Mouse (Mus musculus) heart, postnatal 4 days (tissue): ENCODE data around the gene Zic5. TPM values are rescaled to one million over a fixed set of nuclear protein-coding genes. Genes with fewer than 3 reads are reported as not detected.

ENCODE experiments used
- DNase-seq: peaks from one replicate; pipeline ENCODE4 v3.0.0; 2021
- total RNA-seq, 2 experiments: library from RNA; stranded (reverse); gene quantifications; 2 replicates each; pipeline ENCODE4 v1.2.3; 2021

The Zic5 gene
- total RNA-seq = not detected

DNA sequence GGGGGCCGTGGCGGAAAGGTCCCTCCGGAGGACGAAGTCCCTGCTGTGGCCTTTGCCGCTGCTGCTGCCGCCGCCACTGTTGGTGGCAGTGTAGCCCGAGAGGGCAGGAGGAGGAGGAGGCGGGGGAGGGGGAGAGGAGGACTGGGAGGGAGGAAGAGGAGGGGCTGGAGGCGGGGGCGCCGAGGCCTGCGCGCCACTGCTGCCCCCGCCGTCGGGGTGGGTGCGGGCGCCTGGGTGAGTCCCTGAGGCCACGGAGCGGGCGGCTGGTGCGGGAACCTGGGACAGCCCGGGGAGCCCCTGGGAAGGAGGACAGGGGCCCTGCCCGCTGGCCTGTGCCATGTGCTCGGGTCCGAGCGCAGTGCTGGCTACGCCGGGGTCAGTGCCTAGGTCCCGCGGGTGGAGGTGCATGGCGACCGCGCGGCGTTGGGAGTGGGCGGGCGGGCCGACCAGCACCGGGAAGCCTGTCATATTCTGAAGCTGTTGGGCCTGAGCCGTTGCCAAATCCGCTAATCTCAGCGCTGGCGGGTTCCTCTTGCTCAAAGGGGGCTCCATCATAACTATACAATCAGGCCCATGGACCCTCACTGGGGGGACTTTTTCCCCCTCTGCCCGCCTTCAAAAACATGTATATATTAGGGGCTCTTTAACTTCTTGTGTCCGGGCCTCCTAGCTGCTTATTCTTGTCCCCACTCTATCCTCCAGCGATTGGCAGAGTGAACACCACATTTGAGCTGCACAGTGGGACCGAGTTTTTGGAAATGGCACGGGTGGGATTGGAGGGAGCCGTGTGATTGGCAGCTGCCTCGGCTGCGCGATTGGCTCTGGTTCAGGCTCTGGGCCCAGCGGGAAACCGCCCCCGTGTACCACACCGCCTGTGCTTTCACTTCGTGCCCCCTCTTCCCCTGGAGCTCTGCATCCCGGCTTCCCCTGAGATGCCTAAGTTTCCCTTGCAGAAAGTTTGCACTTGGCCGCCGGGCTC, at the start of gene Zic5:
Zic5 (minus strand) TSS at position 915 of the 979 bp plus-strand sequence.
- no peak for DNase-seq

DNA sequence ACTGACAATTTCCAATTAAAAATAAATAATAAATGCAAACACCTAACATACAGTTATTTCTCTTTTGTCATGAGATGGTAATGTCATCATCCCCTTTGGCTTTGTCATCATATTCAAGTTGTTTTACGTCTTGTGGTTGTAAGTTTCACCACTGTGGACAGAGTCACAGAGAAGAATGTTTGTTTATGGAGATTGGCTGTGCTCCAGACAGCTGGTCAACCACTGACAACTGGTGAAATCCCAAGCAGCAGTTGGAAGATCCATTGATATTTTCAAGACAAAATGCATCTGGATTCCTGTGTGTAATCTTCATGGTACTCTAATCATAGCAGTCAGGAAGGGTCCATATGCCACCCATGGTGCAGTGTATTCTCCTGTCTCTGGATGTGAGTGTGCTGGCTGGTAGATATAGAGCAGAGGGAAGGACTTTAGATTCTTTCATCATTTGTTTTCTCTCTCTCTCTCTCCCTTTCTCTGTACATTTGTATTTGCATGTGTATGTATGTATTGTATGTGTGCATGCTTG, 48.1 kb upstream of the Zic5 start:
- no peak for DNase-seq

DNA sequence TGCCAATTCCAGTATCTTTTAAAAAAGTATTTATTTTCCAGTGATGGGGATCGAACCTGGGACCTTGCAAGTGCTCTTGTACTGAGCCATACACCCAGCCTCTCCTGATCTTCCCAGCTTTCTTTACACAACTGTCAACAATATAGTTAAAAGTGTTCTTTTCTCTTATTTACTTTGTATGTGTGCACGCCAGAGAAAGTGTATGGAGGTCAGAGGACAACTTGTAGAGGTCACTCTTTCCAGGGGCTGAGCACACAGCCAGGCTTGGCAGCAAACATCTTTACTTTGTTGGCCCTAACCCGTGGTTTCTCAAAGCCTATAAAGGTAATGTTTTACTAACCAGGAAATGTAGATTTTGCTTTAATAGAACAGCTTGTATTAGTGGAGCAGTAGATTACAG, 46.0 kb upstream of the Zic5 start:
- DNase-seq = no peak

DNA sequence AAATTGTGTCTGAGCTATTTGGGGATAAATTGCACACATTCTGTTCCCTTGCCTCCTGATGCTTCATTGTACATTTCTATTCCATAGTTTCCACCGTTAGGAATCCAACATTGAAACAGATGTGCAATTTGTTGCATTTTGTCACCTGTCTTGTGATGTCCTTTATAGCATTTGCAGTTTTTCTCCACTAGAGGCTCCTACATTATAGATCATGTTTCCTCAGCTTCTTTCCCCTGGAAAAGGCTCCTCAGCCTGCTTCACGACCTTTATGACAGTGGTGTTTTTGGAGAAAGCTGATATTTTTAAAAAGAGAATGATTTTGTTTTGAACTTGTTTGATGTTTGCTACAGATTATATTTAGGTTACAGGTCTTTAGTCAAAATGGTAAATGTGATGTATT, 43.6 kb upstream of the Zic5 start:
- no peak for DNase-seq

DNA sequence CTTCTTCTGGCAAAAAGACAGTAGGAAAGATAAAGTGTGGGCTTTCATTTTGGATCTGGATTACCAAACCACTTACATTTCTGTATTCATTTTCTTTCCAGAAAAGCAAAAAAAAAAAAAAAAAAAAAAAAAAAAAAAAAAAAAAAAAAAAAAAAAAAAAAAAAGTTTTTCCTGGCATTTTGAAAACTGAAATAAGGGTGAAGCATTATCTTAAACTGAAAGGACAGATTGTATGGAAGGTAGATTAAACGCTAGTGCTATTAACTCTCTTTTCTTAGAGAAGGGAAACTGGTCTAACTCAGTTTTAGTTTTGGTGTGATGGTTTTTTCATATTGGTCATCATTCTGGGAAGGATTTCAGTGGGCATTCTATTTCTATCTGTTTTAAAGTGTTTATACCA, 26.5 kb upstream of the Zic5 start:
- no peak for DNase-seq

DNA sequence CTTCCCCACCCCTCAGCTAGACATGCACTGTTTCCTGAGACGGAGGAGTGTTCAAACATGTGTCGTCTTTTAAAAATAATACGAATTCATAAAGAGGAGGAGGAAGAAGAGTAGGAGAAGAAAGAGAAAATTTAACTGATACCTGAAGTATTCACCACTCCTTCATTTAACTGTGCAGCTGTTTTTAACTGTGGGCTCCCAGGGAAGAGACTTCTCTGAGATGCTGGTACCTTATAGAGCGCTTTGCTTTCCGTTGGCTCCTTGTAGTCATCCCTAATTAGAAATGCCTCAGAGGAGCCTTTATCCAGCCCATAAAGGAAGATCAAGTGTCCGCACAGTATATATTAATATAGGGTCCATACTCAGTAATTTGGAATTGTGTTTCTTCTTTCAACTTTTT, 26.0 kb upstream of the Zic5 start:
- no peak for DNase-seq

DNA sequence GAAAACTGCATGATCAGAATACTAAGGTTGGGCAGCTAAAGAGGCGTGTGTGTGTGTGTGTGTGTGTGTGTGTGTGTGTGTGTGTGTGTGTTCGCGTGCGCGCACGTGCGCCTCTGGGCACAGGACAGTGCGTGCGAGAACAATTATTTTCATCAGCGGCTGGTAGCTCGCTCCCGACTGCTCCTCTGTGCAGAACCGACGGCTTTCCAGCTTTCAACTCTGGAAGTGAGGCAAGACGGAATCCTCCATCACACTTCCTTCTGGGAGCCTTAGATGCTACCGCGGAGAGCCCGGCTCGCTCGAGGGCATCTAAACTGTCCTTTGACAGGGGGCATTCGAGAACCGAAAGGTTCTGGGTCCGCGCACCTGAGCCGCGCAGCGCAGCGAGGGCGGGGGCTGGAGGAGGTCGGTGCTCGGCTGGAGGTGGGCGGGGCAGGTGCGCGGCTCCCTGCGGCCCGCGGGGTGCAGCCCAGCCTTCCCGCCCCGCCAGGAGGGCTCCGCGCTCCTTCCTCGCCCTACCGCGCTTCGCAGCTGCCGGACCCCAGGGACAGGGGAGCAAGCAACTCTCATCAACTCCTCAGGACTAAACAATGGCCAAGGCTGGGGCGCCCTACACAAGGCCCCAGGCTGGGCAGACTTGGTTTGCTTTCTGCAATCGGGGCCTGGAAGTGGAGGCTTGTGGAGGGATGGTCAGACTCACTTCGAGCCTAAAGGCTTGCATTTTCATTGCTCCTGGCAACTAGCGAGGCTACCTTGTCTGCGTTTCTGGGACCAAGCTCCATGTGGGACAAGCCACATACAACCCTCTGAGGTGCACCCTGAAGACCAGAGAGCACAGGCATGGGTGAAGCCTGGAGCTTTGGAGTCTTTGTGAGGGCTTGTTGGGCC, 25.2 kb upstream of the Zic5 start, which contains the start of gene Gm10837:
Gm10837 (plus strand) TSS at position 146 of the 888 bp plus-strand sequence.
- no peak for DNase-seq

DNA sequence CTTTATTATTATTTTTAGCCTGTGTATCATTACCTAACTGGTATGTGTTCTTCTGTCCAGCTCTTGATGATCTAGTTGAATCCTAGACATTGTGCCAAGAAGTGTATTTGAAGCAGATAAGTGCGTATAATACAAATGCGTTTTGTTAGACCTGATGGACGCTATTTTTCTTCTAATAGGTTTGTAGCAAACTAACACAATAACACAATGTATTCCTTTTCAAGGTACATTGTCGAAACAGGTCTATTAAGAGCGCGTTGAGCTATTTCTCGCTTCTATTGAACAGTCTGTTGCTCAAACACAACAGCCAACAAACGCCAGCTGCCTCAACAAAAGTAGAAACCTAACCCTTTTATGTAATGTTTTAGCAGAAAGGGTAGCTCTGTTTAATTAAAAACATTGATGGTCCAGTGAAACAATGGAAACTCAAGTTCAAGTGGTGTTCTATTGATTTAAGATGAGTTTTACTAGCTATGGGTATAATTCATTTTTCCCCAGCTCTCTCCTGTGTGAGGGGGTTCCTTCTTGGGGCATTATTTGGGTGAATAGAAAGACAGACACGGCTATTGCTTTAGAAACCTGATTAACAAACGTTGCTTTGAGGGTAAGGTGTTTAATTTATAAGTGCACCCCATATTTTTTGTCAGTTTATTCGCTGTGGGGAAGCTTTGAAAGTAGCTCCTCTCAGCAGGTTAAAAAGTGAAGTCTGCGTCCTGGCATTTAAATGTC, 24.4 kb upstream of the Zic5 start:
- DNase-seq = no peak

DNA sequence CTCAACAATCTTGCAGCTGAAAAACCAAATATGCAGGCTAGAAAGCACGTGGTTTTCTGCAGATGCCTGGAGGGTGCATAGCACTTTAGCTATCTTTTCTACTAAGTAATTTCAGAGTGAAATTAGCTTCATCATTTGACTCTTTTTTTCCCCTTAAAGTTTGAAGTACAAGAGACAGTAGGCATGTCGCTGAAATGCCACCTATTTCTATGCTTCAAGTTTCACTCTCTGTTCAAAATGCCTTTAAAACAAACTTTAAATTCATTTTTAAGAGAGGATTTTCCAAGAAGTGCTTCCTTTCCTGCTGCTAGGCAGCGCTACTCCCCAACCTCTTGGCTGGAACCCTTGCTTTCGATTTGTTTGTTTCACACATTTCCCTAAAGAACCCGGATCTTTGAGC, 23.6 kb upstream of the Zic5 start:
- no peak for DNase-seq

DNA sequence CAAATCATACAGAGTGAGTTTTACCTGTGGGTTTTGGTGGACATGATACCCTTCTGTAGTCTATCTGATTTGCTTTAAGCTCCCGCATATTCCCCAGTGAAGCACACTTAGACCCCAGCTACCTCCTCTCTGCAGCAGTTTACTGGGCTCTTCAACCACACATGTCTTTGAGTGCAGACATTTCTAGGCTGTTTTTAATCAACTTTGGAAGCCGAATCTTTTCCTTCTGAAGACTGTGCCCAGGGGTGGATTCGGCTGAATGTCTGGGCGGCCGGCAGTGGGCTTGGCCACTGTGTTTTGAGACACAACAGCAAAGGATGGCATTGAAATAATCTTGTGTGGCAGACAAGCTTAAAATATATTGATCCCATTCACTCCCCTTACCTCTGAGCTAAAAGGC, 21.9 kb upstream of the Zic5 start:
- DNase-seq = no peak

DNA sequence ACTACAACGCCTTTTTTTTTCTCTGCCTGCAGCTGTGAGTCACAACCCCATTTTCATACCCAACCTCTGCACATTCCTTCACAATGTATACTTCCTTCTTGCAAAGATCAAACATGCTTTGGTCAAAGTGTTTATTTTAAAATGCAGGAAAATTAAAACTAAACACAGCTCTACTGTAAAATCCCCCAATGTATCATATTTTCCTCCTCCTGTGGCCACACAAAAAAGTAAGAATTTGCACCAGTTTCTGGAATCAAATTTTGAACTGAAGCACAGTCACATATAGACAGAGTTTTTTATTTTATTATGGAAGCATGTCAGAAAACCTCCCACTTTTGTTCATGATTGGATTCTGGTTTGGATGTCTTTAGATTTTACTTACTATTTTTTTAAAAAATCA, 21.1 kb upstream of the Zic5 start:
- DNase-seq = no peak

DNA sequence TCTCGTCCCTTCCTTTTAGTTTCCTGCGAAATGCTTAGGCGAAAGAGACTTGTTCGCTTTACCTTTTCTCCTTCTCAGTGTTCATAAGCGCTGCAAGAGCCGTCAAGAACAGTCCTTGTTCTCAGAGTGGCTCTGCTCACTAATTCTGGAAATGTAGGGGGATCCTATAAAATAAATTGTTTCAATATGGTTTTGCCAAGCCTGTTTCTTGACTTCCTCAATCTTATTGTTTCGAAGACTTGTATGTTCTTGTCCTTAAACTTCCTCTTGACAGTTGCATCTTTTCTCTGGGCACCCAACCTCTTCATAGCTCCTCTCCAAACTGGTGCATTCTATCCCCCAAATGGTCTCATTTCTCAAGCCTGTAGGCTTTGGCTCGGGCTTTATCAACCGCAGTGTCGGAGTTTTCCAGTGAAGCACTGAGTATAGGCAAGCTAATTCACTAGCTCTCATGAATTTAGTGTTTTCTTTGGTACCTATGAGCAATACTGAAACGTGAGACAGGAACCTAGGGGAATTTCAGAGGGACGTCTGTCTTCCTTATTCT, 20.2 kb upstream of the Zic5 start:
- no peak for DNase-seq

DNA sequence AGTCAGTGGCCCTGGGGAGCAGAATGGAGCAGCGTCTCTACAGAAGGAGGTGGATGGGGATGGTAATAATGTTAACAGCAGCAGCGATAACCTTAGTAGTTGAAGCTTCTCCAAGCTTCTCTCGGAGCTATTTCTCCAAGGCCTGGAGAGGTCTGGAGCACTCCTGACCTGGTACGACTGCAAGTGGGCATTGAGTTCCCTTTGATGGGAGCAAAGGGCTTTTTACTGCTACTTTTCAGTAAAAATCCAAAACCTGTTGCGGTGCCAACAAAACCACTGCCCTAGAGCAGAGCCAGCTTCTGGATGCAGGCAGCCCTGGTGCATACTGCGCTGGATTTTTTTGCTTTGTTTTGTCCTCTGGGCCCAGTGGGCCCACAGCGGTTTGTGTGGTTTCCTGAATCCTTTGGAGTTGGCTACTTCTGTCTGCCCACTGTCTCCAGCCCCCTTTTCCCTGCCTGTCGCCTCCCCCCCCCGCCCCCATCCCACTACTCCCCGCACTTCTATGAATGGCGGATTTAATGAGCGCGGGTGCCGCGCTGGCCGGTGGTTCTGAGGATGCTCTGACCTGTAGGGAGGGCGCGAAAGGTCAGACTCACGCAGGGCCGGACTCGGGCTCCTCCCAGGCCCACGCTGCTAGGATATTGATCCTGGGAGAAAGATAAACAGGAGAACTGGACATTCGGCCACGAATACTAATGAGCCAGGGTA, 19.5 kb upstream of the Zic5 start:
- no peak for DNase-seq

DNA sequence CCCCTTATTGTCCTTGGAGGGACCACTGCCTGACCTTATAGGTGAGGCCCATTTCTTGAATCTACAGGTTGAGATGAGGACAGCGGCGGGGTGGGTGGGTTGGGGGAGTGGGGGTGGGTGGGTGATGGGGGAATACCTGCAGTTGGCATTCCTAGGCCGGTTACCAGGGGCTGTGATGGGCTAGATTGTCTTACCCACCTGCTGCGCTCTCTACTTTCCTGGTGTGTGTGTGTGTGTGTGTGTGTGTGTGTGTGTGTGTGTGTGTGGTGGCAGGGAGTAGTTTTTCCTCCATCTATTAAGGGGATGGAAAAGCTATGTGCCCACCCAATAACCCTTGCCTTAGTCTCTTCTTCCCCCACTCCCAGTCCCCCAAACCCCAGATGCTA, 19.0 kb upstream of the Zic5 start:
- no peak for DNase-seq

DNA sequence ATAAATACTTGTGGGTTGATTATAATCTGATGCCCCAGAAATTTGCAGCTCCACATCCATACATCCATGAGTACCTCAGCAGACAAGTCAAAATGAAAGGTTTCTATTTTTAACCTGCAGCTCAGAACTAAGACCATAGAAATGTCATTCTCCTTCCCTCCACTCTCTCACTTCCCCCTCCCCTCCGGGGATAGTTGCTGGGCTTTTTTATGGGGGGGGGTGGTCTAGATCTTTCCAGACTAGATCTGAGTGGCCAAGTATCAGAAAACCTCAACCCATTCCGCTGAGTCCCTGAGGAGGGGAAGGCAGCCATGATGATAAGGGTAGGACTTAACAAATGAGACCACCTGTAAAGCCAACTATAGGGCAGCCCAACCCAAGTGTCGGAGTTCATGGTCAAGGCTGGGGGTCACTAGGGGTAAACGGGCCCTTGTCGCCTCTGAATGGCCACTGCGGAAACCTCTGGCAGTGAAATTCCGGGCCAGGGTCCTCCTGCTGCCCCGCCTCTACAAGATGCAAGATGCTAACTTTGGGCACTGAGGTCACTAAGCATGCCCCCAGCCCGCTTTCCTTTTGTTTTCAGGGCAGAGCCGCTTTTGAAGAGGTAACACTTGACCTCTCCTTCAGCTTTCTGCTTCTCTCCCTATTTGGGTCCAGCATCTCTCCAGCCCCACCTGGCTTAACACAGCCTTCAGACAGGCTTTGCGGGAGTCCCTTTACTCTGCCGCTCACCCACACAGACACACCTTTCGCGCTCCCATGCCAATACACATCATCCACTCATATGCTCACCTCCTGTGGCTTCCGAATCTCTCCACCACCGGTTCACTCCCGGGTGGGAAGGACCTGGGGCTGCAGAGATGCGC, 18.3 kb upstream of the Zic5 start:
- DNase-seq = no peak

DNA sequence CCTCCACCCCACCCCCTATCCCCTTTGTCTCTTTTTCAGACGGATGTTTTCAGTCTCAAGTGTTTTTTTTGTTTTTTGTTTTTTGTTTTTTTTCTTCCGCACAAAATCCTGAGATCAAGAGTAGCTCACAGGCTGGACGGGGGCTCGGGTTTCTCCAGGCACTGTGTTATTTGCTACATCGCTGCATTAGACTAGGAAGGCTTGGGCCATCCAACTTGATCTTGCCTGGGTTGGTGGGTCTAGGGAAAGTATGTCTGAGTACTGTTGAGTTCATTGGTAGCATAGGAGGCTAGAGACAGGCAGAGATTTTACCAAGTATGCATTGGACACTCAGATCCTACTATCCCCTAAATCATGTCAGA, 17.5 kb upstream of the Zic5 start:
- DNase-seq = no peak

DNA sequence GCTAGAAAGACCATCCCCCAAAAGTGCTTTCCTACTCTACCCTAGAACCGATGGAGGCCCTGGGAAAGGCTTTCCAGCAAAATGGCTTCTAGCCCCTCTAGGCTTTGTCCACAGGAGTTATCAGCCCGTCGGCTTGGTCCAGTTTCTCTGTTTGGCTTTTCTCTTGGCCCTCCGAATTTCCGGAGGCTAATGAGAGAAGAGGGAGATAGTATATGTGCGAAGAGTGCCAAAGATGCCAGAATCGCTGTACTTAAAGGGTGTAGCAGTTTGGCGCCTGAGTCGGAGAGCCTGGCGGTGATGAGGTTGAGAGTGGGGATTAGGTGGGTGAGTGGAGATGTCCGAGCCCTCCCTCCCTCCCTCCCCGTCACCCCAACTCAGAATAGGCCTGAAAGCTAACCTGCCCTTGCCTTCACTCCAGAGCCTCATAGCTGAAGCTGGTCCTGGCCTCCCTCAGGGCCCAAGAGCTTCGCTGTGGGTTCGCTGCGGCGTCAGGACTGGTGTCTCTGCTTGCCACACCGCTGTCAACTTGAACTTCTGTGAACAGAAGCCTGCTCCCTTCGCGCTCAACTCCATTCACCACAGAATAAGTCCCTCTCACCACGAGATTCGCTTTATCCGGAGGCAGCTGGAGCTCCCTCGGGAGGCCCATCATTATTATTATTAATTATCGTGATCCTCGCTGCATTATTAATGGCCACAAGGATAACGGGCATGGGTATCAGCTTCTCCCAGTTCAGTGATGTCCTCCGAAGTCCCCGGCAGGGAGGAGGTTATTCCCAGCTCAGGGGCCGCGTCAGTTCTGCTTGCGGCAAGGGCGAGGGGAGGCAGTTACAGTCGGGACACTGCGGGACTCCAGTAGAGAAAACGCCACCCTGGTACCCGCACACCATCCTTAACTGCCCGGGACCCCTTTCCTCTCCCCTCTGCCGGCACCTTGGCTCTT, 16.9 kb upstream of the Zic5 start:
- no peak for DNase-seq

DNA sequence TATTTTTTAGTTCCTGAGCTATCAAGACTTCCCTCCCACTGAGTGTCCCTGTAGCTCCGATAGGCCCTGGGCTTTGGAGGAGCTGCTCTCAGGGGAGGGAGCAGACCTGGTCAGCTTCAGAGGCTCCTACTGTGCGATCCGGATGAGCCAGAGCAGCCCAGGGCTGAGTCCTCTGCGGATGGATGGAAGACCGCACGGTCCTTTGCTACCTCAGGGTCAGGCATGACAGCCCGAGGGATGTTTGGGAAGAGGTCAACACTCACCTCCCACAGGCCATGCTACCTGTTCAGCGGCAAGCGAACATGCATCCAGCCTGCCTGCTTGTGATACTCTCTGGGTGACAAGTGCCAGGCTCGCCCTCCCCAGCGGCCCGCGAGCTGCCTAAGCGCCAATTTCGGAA, 15.7 kb upstream of the Zic5 start:
- no peak for DNase-seq

DNA sequence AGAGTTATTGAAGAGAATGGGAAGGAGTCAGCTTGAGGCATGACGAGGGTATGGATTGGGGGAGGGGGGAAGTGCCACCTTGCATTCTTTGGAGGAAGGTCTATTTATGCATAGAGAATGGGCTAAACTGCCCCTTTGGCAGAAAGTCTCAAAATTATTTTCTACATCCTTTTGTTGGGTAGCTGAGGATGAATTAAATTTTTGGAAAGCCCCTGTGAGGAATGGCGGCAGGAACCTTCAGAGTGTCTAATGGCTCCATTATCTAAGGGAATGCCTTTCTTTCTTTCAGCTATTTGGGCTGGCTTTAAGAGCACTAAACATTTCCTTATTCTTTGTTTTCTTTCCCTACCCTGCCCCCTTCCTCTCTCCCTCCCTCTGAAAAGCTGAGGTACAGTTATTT, 14.9 kb upstream of the Zic5 start:
- DNase-seq = no peak
